Mouse (Mus musculus) midbrain, embryonic 16.5 days (tissue): Measurements from ENCODE around the gene Cisd1. TPM values are rescaled to one million over a fixed set of nuclear protein-coding genes. Genes with fewer than 3 reads are reported as not detected.

Experiments
- ATAC-seq: fragments of 200-750 bp; cut with Nextera tagmentation; 2 replicates; pipeline ENCODE4 v1.8.0; 2017; ENCODE audit warnings: moderate TSS enrichment
- H3K27ac ChIP-seq: fragments of 300-500 bp; sonication (generic); 2 replicates; pipeline ENCODE4 v1.5.1; 2014; ENCODE audit warnings: mild to moderate bottlenecking, low read length, mixed read lengths
- H3K27me3 ChIP-seq: fragments of 300-500 bp; sonication (generic); 2 replicates; pipeline ENCODE4 v1.6.1; 2014; ENCODE audit warnings: low read depth, low read length, mixed read lengths; ENCODE audit not compliant: control insufficient read depth, insufficient read depth
- H3K36me3 ChIP-seq: fragments of 300-500 bp; sonication (generic); 2 replicates; pipeline ENCODE4 v1.6.1; 2014; ENCODE audit warnings: mild to moderate bottlenecking, low read length, moderate library complexity, mixed read lengths; ENCODE audit not compliant: control insufficient read depth, insufficient read depth
- H3K4me1 ChIP-seq: fragments of 300-500 bp; sonication (generic); 2 replicates; pipeline ENCODE4 v1.6.1; 2014; ENCODE audit warnings: mild to moderate bottlenecking, low read length, mixed read lengths; ENCODE audit not compliant: control insufficient read depth, insufficient read depth
- H3K4me2 ChIP-seq: fragments of 300-500 bp; sonication (generic); 2 replicates; pipeline ENCODE4 v1.6.1; 2014; ENCODE audit warnings: mild to moderate bottlenecking, low read length, mixed read lengths
- H3K4me3 ChIP-seq: fragments of 300-500 bp; sonication (generic); 2 replicates; pipeline ENCODE4 v1.5.1; 2014; ENCODE audit warnings: low read depth, mild to moderate bottlenecking, low read length, moderate library complexity, mixed read lengths
- H3K9ac ChIP-seq: fragments of 300-500 bp; sonication (generic); 2 replicates; pipeline ENCODE4 v1.6.1; 2014; ENCODE audit warnings: low read depth, low read length, mixed read lengths
- H3K9me3 ChIP-seq: fragments of 300-500 bp; sonication (generic); replicated peaks from 2 replicates; pipeline ENCODE4 v1.6.1; 2014; ENCODE audit warnings: mild to moderate bottlenecking, low read length, mixed read lengths; ENCODE audit not compliant: control insufficient read depth, poor library complexity, severe bottlenecking
- WGBS: fragments of 180-500 bp; shearing (Covaris S2); extraction: QIAGEN DNeasy Blood & Tissue Kit; methylation state at CpG from one replicate; pipeline ENCODE4 v1.1.7; 2014; 5-methylcytosine and 5-hydroxymethylcytosine counted together
- polyA plus RNA-seq: library from polyadenylated mRNA; unstranded; fragments of >200 nt; fragmentation: Nextera tagmentation; extraction: Ambion mirVana; gene quantifications from 2 replicates; pipeline ENCODE4 v1.2.1, GENCODE M21; 2015

Cisd1 gene
- polyA plus RNA-seq, 1 experiment from 2014 or later: 325 TPM

DNA sequence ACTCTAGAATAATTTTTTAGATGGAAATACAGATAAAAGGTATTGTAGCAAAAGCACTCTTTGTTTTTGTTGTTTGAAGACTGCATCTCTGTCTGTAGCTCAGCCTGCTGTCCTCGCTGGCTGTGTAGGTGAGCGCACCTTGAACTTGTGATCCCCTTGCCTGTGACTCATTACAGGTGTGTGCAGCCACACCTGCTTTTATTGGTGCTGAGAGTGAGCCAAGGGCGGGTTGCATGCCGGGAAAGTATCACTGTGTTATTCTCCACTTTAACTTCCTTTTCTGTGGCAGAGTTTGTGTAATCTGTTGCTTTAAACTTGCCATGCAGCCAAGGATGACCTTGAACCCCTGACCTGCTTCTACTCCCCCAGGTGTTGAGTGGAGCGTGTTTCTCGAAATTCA, 31.3 kb upstream of the Cisd1 start:
- no peaks in the 10 kb centered on the region for H3K27me3 ChIP-seq
- H3K27ac ChIP-seq: no peak overlapping the region
- no peak overlapping the region for H3K4me3 ChIP-seq
- ATAC-seq: no peak
- no peaks in the 10 kb centered on the region for H3K9me3 ChIP-seq
- H3K4me1 ChIP-seq: no peaks in the 10 kb centered on the region
- 93% methylated on average over 6 of the region's 6 CpGs for WGBS
- peaks cover 10% of the 10 kb centered on the region for H3K36me3 ChIP-seq
- H3K9ac ChIP-seq: no peak overlapping the region
- no peak overlapping the region for H3K4me2 ChIP-seq

DNA sequence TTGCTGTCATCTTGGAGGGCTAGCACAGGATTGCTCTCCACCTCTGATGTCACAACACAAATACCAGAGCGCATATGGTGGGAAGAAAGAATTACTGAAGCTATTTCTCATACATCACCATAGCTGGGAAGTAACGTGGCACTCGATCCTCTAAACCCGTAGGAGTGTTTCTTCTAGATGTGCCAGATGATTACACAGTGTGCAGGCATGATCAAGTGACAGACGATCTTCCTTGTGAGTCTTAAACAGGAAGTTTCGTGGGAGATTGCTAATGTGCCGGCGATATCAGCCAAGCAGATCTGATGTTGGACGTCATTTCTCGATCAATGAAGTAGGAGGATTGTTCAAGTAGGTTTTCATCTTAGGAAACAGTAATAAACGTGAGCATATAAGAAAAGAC, 29.0 kb upstream of the Cisd1 start:
- H3K4me1 ChIP-seq: no peaks in the 10 kb centered on the region
- H3K9ac ChIP-seq: no peak overlapping the region
- H3K27me3 ChIP-seq: no peaks in the 10 kb centered on the region
- H3K36me3 ChIP-seq: peaks cover 7% of the 10 kb centered on the region
- whole genome bisulfite sequencing: 94% methylated on average over 11 of the region's 11 CpGs
- no peak overlapping the region for H3K4me3 ChIP-seq
- ATAC-seq: no peak
- H3K9me3 ChIP-seq: no peaks in the 10 kb centered on the region
- H3K27ac ChIP-seq: no peak overlapping the region
- H3K4me2 ChIP-seq: no peak overlapping the region

DNA sequence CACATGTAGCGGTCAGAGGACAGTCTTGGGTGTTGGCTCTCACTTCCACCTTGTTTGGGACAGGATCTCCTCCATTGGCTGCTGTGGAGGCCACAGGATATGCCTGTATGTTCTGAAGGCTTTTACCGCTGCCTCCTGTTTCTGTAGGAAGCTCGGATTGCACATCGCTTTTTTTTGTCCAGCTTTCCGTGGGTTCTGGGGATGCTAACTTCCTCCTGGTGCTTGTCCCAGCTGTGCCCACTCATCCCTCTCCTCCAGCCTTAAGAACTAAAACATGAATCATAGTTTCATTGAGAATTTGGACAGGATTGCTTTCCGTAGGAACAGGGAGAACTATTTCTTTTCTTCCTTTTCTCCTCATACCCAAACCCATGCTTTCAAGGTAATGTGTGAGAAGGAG, 27.1 kb upstream of the Cisd1 start:
- no peaks in the 10 kb centered on the region for H3K9me3 ChIP-seq
- no peak overlapping the region for H3K27ac ChIP-seq
- no peak for ATAC-seq
- no peak overlapping the region for H3K4me3 ChIP-seq
- WGBS: 88% methylated on average over 6 of the region's 6 CpGs
- H3K36me3 ChIP-seq: peaks cover 3% of the 10 kb centered on the region
- no peaks in the 10 kb centered on the region for H3K4me1 ChIP-seq
- no peaks in the 10 kb centered on the region for H3K27me3 ChIP-seq
- no peak overlapping the region for H3K4me2 ChIP-seq
- no peak overlapping the region for H3K9ac ChIP-seq

DNA sequence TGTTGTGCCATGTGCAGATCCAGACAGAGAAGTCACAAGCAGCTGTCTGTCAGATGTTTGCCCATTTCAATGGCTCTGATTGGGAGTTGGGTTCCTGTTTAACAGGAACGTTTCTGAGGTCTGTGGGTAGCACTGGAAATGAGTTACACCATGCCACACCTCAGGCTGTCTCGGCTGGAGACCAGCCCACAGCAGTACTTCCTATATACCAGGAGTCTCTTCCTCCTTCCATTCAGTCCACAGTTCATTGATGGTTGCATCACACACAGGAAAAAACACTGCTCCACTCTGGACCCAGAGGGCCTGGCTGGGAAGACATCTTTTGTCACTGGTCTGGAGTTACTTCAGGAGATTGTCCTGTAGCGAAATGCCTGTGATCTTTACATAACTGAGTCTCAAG, 24.7 kb upstream of the Cisd1 start:
- no peak overlapping the region for H3K4me3 ChIP-seq

DNA sequence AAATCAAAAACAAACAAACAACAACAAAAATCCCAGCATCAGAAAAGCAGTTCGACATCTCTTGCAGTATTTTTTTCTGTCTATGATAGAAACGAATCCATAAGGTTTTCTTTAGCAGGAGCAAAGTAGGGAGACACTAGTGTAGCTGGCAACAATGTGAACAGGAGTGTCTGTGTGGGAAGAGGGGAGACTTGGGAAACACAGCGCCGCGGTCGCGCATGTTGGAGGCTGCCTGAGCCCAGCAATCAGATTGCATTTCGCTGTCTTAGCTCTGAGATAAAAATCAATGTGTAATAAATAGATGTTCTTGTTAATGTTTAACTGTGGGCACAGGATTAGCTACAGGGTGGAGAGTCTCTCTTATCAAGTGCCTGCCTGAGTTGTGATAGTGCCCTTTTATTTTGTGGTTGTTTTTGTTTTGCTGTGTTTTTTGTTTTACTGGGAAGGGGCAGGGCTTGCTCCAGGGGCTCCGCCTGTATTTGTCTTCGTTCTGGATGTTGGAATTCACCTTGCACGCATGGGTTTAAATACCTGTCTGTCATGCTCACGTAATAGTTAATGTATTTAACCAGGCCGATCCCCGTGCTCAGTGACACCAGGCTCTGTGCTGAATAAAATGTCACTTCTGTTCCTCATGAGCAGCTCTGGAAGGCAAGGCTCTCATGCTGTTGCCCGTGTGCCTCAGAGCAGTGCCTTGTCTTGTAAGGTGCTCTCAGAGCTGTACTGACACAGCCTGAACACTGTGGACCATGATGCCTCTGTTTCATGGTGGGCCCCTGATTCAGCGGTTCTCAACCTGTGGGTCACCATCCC, 23.6 kb upstream of the Cisd1 start:
- Histone ChIP-seq H3K27me3 (no peaks in the 10 kb centered on the region), H3K9me3 (no peaks in the 10 kb centered on the region), H3K4me1 (no peaks in the 10 kb centered on the region), H3K9ac (no peak overlapping the region), H3K4me2 (no peak overlapping the region), H3K36me3 (peaks cover 10% of the 10 kb centered on the region), H3K4me3 (no peak overlapping the region), H3K27ac (no peak overlapping the region)
- 88% methylated on average over 16 of the region's 16 CpGs for WGBS
- no peak for ATAC-seq

More for the DNA sequence above, 24.7 kb upstream of the Cisd1 start:
- H3K4me1 ChIP-seq: no peaks in the 10 kb centered on the region
- no peak for ATAC-seq
- peaks cover 5% of the 10 kb centered on the region for H3K36me3 ChIP-seq
- no peak overlapping the region for H3K9ac ChIP-seq
- H3K9me3 ChIP-seq: no peaks in the 10 kb centered on the region
- H3K27ac ChIP-seq: no peak overlapping the region
- no peaks in the 10 kb centered on the region for H3K27me3 ChIP-seq
- WGBS: 91% methylated on average over 3 of the region's 3 CpGs
- H3K4me2 ChIP-seq: no peak overlapping the region

DNA sequence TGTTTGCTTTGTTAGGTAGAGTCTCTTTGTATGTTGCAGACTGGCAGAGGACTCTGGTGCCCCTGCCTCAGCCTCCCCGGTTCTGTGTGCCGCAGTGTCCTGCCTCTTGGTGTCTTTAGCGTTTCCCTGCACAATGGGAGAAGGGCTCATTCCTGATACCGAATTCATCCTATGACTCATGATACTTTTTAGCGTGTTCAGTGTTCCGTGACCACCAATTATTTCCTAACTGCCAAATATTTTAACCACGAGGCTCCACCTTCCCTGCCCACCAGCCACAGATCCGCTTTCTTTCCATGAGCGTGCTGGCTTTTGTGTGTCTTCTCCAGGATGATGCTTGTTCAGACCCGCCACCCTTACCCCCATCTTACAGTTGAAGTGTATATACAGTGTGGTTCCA, 19.1 kb upstream of the Cisd1 start:
- ATAC-seq: no peak
- no peaks in the 10 kb centered on the region for H3K9me3 ChIP-seq
- H3K27ac ChIP-seq: no peak overlapping the region
- H3K4me2 ChIP-seq: no peak overlapping the region
- H3K27me3 ChIP-seq: no peaks in the 10 kb centered on the region
- peaks cover 10% of the 10 kb centered on the region for H3K36me3 ChIP-seq
- H3K4me1 ChIP-seq: peaks cover 6% of the 10 kb centered on the region; the same call in 1 of the 2 replicates
- WGBS: 86% methylated on average over 10 of the region's 10 CpGs
- H3K9ac ChIP-seq: no peak overlapping the region
- H3K4me3 ChIP-seq: no peak overlapping the region

DNA sequence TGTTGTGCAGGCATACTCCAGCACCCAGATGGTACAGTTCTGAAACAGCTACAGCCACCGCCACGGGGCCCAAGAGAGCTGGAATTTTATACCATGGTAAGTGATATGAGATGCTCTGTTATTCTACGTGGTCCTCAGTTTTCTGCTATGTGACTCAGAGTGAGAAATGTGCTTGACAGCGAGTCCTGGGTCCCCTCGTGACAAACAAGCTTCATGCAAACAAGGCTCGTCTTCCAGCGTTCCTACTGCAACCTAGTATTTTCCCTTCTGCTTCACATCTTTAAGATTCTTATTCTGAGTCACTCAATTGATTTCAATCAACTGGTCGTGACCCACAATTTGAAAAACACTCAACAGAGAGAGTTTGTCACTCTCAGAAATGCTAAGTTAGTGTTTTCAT, 18.7 kb upstream of the Cisd1 start:
- WGBS: 81% methylated on average over 8 of the region's 8 CpGs
- Histone ChIP-seq H3K4me1 (peaks cover 6% of the 10 kb centered on the region; the same call in 1 of the 2 replicates), H3K27me3 (no peaks in the 10 kb centered on the region), H3K27ac (no peak overlapping the region), H3K36me3 (peaks cover 10% of the 10 kb centered on the region), H3K4me3 (no peak overlapping the region), H3K9ac (no peak overlapping the region), H3K4me2 (no peak overlapping the region), H3K9me3 (no peaks in the 10 kb centered on the region)
- ATAC-seq: no peak

DNA sequence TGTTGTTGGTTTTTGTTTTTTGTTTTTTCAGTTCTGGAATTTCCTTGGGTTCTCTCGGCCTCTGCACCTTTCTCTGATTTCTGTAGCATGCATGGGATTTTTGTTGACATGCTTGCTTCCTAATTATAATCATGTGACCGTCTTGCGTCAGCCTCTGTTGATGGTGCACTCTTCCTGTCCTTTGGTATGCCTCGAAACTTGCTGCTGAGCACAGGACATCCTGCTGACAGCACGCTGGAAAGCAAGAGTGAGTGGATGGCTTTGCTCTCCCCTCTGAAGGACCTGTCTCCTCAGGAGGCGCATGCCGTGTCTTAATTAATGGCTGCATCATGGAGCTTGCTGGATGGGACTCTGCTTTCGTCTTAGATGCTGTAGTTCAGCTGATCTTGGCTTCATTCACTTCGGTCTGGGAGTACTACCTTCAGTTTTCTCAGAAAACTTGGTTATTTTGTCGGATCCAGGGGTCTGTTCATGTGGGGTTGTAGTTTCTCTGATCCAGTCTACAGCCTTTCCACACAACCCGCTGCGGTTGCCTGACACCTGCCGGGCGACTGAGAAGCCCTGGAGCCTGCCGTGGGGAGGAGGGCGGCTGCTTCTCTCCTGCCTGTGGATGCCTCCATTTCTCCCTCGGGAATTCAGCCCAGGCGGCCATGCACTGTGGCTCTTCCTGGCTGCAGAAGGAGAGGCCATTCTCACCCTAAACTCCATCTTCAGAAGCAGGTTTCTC, 17.2 kb upstream of the Cisd1 start:
- Histone ChIP-seq H3K4me2 (peak overlapping the region; percentile 22; the same call in 1 of the 2 replicates), H3K9ac (peak overlapping the region; percentile 10; the same call in 1 of the 2 replicates), H3K4me1 (peaks cover 6% of the 10 kb centered on the region; the same call in 1 of the 2 replicates), H3K27ac (no peak overlapping the region), H3K27me3 (no peaks in the 10 kb centered on the region), H3K9me3 (no peaks in the 10 kb centered on the region), H3K36me3 (peaks cover 10% of the 10 kb centered on the region), H3K4me3 (no peak overlapping the region)
- ATAC-seq: peak; percentile 52; the same call in 1 of the 2 replicates
- 17% methylated on average over 18 of the region's 18 CpGs for WGBS

DNA sequence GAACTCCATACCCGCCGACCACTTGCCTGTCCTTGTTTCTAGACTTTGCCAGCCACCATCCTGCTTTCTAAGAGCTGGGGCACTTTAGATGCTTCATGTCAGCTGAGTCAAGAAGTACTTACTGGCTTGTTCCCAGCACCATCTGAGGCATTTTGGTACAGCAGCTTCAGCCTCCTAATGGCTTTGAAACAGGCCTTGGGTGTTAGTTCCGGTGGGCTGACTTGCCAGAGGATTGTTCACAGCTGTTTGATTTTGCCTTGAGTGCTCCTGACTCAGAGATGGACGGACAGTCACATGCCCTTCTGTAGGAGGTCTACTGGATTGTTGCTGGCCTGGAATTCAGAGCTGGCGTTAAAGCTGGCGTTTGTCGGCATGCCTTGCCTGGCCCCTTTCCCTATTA, 16.3 kb upstream of the Cisd1 start:
- no peak overlapping the region for H3K4me3 ChIP-seq
- H3K4me2 ChIP-seq: no peak overlapping the region
- no peak for ATAC-seq
- H3K9ac ChIP-seq: no peak overlapping the region
- H3K9me3 ChIP-seq: no peaks in the 10 kb centered on the region
- peaks cover 10% of the 10 kb centered on the region for H3K36me3 ChIP-seq
- H3K27ac ChIP-seq: no peak overlapping the region
- H3K27me3 ChIP-seq: no peaks in the 10 kb centered on the region
- peaks cover 6% of the 10 kb centered on the region; the same call in 1 of the 2 replicates for H3K4me1 ChIP-seq
- WGBS: 76% methylated on average over 7 of the region's 7 CpGs
